Mouse (Mus musculus) spleen, postnatal 14 days (tissue): ENCODE results near the gene Eif4g3.

Source experiments
- DNase-seq, 2 experiments: peaks; one replicate each; pipeline ENCODE4 v3.0.0; 2021 to 2022; ENCODE audit warnings: low spot score in 2 of 2

Gene Eif4g3

DNA sequence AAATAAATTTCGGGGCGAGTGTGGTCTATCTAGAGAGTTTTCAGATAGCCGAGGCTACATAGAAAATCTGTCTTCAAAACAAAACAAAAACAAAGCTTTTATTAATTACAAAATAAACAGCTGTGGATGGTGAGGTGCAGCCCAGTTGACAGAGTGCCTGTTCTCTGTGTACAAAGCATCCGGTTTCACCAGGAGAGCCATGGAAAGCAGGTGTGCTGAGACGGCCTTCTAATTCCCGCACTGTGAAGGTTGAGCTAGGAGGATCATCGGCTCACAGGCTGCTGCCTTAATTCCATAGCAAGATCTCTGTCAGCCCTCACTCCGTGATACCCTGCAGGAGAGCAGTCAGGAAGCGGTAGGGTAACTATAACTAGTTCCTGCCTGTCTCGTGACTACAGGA lies 109.0 kb downstream of the Eif4g3 start:
- DNase-seq = no peak

DNA sequence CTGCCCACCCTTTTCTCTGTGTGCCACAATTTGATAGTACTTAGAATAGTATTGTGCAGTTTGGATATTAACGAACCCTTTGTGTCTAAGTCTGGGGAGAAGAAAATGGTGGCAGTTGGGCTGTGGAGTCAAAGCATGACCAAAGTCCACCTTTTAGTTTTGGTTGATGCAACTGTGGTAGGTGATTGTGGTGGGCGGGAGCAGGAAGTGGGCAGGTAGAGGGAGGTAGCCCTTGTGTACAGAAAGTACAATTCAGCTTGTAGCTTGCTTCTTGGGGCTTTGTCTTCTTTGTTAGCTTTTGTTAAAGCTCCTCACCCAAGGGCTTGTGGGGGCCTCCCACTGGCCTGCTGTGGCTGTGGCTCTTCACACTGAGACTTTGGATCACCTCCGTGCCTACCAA lies 109.6 kb downstream of the Eif4g3 start:
- no peak for DNase-seq

- no peak for DNase-seq
Observed at GRCm38 (mm10) chr4:138104967-138105366, 112.1 kb downstream of the Eif4g3 start.

- DNase-seq = no peak
Observed at GRCm38 (mm10) chr4:138107441-138108409, 114.9 kb downstream of the Eif4g3 start.

DNA sequence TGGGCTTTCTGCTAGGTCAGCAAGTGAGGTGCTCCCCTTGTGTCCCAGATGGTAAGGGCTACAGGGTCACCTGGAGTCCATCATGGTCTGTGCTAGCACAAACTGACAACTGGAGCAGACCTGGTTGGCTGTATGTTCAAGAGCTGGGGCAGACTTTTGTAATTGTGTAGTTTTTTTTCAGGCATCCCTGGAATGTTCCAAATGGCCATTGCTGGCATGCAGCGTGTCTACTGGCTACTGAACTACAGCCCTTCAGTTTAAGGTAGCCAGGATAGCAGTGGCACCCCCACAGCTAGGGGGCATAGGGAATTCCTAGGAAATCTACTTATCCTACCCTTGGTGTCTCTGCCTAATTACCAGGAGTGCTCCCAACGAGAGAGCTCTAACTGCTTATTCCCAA lies 115.7 kb downstream of the Eif4g3 start:
- no peak for DNase-seq

GRCm38 (mm10) chr4:138109332-138109731 lies 116.5 kb downstream of the Eif4g3 start:
- DNase-seq = no peak

DNA sequence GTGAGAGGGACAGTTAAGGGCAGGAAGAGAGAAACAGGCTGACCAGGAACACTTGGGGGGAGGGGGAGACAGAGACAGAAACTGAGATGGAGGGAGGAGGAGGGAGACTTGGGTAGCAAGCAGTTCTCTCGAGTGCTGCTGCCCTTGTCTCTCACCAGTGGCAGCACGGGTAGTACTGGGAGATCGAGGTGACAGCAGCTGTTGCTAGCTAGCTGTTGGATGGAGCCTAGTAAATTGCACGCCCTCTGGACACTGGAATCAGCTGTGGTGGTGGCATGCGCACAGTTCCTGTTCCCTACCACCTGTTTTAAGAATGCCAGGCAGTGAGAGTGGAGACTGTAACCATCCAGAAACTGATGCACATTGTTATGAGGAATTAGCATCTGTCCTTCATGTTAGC lies 119.0 kb downstream of the Eif4g3 start:
- DNase-seq = no peak

DNA sequence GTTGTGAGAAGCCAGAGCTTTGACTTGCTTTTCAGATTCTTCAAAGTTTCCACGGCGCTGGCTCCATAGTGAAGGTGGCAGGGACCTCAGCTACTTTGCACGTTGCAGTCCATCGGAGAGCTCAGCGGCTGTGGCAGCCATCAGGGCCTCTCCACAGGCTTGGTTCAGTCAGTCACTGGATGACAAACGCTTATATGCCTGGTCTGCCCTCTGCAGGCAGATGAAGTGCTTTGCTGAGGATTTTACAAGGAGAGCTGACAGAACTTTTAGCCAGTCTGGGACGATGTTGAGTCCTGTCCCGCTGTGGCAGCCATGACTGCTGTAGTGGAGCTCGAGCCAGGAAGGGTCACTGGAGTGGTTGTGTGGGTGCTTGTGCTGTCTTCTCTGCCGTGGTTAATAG lies 126.9 kb downstream of the Eif4g3 start:
- DNase-seq = no peak

DNA sequence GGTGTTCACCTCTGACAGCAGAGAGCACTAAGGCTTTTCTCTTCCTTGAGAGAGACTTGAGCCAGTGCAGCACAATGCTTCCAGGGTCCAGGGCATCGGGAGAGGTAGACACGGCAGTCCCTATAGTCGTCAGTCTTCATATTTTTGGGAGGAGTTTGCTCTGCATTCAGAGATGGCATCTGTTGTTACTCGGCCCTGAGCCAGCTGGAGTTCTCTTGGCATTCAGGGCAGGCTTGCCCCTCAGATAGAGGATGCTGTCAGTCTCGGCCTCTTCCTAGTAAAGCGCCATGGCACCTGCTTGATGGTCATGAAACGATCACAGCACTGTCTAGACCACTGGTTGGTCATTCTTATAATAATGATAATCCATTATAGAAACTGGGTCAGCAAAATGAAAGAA lies 131.2 kb downstream of the Eif4g3 start:
- no peak for DNase-seq

GRCm38 (mm10) chr4:138127371-138127770 lies 134.5 kb downstream of the Eif4g3 start:
- no peak for DNase-seq

- DNase-seq = no peak
Observed at GRCm38 (mm10) chr4:138127781-138128180, 135.0 kb downstream of the Eif4g3 start.

- DNase-seq = no peak
Observed at GRCm38 (mm10) chr4:138130149-138130548, 137.3 kb downstream of the Eif4g3 start.

DNA sequence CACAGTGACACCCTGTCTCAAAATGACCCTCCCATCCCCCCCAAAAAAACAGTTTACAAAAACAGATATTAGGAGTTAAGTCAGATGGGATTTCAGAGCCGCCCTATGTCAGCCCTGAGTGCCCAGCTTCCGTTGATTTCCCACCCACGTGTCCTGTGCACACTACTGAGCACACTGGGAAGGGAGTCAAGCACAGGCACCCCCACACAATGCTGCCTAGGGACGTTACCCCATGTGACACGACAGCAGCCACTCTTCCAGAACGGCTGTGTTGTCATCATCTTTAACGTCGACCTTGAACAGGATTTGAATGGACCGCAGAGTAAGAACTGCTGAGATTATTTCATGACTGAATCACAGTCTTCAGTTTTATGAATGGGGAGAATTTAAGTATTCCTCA lies 138.4 kb downstream of the Eif4g3 start:
- DNase-seq = no peak

DNA sequence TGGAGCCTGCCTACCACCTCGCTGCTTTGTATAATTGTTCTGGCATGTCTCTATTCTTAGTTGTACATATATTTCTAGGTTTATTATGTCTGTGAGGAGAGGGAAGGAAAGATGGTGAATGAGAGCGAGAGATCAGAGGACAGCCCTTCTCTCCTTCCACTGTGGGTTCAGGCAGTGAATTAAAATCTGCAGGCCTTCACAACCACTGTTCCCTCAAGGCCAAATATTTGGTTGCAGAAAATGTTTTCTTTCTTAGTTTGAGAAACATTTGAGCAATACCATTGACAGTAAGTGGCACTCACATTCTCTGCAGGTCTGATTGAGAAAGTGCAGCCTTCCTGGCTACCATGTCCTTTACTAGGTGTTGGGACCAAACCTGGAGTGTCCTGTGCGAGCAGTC lies 138.9 kb downstream of the Eif4g3 start:
- no peak for DNase-seq

- DNase-seq = no peak
Observed at GRCm38 (mm10) chr4:138133360-138133759, 140.5 kb downstream of the Eif4g3 start.

DNA sequence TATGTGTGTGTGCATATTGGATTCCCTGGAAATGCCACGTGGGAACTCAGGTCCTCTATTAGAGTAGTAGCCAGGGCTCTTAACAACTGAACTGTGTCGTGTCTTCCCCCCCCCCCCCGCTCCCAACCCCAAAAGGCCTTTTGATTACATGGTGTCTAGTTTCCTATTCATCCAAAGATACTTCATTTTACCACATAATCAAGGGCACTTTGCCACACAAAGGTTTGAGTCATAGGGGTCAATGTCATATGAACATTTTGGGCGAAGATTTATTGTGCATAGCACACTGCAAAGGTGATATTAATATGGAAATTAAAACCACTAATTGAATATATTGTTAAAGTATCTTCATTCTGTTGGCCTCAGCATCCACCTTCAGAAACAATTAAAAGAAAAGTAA lies 144.5 kb downstream of the Eif4g3 start:
- no peak for DNase-seq

DNA sequence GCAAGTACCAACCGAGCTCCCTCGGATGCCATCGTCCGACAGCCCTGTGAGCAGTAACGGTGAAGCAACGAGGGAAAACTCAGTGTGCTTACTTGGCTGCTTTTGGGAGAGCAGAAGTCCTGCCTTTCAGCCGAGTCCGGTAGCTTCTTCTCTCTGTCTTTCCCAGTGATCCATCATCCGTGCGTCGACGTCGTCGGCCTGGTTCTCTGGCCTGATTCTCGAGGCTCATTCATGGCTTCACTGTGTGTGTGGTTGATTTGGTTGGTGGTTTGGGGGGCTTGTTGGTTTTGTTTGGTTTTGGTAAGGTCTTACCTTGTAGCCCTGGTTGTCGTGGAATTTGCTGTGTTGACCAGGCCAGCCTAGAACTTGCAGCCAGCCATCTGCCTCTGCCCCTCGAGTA lies 145.0 kb downstream of the Eif4g3 start:
- no peak for DNase-seq

DNA sequence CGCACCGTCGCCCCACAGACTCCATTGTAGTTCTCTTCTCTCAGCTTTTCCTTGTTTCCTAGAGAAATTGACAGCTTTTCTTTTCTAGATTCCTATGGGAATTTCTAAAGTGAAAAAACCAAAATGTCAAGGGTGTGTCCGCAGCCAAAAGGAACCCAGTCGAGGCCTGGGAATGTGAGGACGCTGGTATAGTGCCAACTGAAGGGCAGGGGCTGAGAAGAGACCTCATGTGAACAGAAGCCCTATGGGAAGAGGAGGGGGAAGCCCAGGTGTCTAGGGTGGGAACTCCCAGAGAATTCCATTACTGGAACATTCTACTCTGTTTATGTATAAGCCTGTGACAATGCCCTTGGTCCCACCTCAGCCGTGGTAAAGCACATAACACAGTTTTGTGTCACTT lies 145.4 kb downstream of the Eif4g3 start:
- no peak for DNase-seq

DNA sequence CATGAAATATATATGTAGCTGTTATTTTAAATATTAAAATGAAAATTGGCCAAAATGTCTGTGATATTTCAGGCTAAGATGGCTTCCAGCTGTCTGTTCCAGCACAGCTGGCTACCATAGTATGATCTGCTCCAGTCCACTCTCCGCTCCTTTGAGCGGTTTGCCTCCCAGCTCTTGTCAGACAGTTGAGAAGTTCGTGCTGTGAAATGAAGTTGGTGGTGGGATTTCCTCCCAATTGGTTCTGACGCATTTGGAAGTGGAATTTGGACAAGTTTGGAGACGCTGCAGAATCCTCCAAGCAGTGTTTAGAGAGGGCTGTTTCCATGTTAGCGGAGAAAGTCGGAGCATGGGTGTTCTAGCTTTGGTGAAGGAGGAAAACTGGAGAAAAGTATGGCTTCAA lies 148.5 kb downstream of the Eif4g3 start:
- DNase-seq = no peak

GRCm38 (mm10) chr4:138147176-138147575 lies 154.4 kb downstream of the Eif4g3 start:
- DNase-seq = no peak

DNA sequence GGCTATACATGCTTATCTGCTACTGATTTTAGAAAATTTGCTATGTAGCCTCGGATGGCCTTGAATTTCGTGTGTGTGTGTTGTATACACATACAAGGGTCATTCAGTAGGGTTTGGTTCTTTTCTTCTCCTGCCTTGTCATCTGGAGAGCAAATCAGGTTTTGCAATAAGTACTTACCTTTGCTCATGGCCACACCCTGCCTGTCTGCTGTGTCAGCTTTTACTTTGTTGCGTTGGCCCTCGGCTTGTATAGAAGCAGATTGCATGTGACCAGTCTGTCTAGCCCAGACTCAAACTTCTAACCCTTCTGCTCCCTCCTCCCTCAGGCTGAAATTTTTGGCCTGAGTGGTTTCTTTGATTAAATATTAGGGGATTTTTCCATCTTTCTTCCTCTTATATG lies 157.2 kb downstream of the Eif4g3 start:
- DNase-seq = no peak

- no peak for DNase-seq
Observed at GRCm38 (mm10) chr4:138151226-138151625, 158.4 kb downstream of the Eif4g3 start.

- DNase-seq = peak in 1 of 2 experiments; percentile 47
Observed at GRCm38 (mm10) chr4:138153980-138154379, 161.2 kb downstream of the Eif4g3 start.

- DNase-seq = no peak
Observed at GRCm38 (mm10) chr4:138160918-138161317, 168.1 kb downstream of the Eif4g3 start.
